Mouse (Mus musculus) ES-E14 (cell line): ENCODE results near the gene Synrg.

Source experiments
- CHD2 ChIP-seq: IDR thresholded peaks from 2 replicates; pipeline ENCODE4 v1.6.1; 2014; ENCODE audit warnings: mild to moderate bottlenecking, low read depth, low read length, inconsistent platforms
- HCFC1 ChIP-seq: IDR thresholded peaks from 2 replicates; pipeline ENCODE4 v1.6.1; 2012; ENCODE audit warnings: low read length, inconsistent platforms, borderline replicate concordance; ENCODE audit not compliant: insufficient read depth
- MAFK ChIP-seq: IDR thresholded peaks from 2 replicates; pipeline ENCODE4 v1.6.1; 2014; ENCODE audit warnings: mild to moderate bottlenecking, low read depth, low read length, inconsistent platforms; ENCODE audit not compliant: insufficient read depth
- ZC3H11A ChIP-seq: IDR thresholded peaks from 2 replicates; pipeline ENCODE4 v1.6.1; 2012; ENCODE audit warnings: low read depth, mild to moderate bottlenecking, inconsistent platforms, low read length, borderline replicate concordance
- ZNF384 ChIP-seq: IDR thresholded peaks from 2 replicates; pipeline ENCODE4 v1.6.1; 2012; ENCODE audit warnings: low read depth, low read length, inconsistent platforms

DNA sequence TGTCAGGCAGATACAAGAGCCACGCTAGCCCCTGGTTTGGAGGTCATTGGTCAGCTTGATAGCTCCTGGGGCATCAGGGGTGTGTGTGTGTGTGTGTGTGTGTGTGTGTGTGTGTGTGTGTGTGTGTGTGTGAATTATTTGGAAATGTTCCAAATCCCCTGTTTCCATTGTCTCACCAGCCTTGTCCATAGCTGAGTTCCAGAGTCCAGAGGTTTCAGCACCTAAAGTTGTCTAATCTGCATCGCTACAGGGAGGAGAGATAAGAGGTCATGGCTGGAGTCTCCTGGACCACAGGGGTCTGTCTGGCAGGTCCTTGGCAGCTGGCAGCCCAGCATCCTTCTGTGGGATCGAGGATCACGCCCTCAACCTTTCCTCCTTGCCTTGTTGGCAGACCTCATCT is 49.7 kb upstream of the Synrg start:
- TF ChIP-seq CHD2 (no peak), ZNF384 (no peak), ZC3H11A (no peak), MAFK (no peak), HCFC1 (no peak)
